Mouse (Mus musculus) 3134 (cell line): ENCODE results near the gene Gper1.

Experiments
- DNase-seq: peaks from one replicate; pipeline ENCODE4 v3.0.0-alpha.2; 2011; ENCODE audit warnings: low spot score; ENCODE audit not compliant: insufficient read length; ENCODE audit errors: extremely low read depth

Gper1 gene

DNA sequence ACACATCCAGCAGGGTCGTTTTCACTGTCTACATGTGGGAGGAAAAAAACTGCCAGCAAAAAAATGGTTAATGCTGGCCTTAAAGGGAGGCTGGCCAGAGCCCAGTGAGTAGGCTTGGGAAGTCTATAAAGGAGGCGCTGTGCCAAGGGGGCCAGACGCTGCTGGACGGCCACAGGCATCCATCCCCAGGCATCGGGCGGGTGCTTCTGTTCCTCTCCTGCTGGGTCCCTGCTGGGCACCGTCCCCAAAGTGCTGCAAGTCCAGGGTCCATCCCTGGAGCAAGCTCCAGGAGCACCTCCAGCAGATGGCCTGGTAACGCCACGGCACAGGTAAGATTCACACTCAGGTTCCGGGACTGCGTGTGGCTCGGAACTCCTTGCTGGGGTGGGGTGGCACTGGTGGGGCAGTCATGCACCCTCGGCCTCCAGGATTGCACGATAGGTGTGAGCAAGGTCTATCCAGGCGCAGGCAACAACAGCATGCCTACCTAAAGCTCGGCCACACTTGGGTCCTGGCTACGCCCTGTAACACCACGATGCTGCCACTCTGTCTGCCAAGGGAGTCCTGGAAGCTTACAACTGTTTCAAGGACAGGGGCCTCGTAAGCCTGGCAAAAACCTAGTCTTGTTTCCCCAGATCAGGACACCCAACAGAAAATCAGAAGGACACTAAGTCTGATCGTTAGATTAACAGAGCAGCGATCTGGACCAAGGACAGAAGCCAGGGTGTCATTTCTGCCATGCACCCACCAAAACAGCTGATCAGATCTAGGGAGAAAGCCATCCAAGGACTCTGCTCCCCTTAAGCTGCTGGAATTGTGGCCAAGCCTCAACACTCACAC lies at the start of gene Gper1:
Gene Gper1, plus strand, starts transcription at position 126 of the 840 bp plus-strand sequence.
- peak; percentile 79 for DNase-seq

DNA sequence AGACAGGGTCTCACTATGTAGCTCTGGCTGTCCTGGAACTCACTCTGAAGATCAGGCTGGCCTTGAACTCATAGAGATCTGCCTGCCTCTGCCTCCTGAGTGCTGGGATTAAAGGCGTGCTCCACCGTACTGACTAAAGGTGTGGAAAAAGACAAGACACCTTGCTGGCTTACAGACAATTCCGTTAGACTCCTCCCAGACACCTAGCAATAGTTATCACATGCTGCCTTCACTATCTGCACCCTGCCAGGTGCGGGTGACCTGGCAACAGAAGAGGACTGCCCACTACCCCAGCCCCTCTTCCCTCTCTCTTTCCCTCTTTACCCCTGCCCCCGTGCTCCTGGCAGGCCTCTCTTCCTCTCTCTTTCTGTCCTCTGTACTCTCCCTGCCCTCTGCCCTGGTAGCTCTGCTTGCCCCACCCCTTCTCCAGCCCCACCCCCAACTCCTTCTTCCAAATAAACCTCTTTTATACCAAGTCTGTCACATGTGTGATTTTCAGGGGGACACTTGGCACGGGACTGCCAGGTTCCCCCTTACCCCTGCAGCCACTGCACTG lies 49.0 kb upstream of the Gper1 start:
- no peak for DNase-seq

DNA sequence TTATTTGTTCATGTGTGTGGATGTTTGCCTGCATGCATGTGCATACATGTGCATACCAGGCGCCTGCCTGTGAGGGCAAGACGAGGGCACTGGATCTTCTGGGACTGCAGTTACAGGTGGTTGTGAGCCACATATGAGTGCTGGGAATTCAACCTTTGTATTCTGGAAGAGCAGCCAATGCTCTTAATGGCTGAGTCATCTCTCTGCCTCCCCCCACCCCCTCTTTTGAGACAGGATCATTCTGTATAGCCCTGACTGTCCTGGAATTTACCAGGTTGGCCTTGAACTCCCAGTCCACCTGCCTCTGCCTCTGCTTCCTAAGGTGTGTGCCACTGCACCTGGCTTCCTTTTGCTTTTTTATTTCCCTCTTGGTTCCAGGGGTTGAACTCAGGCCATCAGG lies 48.1 kb upstream of the Gper1 start:
- DNase-seq, result no peak

- DNase-seq, result peak; percentile 73
These were observed 45.3 kb upstream of the Gper1 start, which contains the start of gene Gpr146 for GRCm38 (mm10) chr5:139377468-139378270. Gene Gpr146 (plus strand): TSS chr5:139377697.

DNA sequence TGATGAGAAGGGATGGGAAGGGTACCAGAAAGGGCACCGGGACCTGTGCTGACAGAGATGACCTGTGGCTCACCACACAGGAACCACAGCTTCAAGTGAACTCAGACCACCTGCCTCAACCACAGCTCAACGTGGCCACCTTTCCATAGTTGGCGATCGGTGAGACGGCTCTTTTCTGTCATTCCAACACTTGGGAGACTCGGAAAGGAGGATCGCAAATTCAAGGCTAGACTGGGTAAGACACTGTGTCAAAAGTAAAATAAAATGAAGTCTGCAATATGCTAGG lies 44.7 kb upstream of the Gper1 start:
- peak; percentile 78 for DNase-seq

DNA sequence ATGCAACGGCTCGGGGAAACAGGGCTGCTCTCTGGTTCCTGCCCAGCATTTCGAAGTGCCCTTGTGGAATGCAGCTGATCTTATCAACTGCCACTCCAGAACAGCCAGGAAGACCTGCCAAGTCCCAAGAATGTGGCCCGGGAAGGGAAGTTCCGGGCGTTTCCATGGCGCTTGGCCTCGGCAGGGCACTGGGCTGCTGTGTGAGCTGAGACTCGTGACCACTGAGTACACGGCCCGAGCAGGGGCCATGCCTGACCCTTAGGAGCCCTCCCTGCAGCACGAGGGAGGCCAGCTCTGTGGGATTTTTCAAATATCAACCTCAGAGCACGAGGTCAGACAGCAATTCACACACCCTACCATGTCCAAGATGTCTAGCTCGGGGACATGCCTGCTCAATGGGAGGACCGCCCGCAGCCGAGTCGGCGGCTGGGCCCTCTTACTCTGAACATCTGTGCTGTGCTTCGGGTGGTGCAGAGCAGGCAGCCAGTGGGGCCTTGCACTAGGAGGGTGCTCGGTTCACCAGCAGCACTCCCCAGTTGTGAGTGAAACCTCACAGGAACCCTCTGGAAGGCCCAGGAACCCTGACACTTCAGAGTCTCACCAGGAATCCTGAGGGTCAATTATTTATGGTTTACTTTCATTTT lies 43.8 kb upstream of the Gper1 start:
- DNase-seq, result peak; percentile 91

DNA sequence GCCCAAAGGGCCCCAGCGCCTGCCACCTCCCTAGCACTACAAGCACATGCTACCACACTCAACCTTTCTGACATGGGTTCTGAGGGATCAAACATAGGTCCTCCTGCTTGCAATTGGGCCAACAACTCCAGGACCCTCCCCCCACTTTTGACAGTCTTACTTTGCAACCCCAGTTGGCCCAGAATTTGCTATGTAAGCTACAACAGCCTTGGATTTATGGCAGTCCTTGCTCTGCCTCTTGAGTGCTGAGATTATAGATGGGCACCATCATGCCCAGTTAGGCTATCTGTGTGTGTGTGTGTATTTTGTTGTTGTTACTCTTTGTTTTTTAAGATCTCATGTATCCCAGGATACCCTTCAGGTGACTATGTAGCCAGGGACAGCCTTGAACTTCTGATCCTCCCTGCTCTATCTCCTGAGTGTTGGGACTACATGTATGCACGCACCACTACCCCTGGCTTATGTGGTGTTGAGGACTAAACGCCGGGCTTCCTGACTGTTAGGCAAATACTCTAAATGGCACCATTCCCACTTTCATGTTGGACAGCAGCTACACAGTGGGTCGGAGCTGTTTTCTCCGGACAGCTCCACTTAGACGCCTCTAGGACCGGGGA lies 43.1 kb upstream of the Gper1 start:
- DNase-seq, result peak; percentile 37

DNA sequence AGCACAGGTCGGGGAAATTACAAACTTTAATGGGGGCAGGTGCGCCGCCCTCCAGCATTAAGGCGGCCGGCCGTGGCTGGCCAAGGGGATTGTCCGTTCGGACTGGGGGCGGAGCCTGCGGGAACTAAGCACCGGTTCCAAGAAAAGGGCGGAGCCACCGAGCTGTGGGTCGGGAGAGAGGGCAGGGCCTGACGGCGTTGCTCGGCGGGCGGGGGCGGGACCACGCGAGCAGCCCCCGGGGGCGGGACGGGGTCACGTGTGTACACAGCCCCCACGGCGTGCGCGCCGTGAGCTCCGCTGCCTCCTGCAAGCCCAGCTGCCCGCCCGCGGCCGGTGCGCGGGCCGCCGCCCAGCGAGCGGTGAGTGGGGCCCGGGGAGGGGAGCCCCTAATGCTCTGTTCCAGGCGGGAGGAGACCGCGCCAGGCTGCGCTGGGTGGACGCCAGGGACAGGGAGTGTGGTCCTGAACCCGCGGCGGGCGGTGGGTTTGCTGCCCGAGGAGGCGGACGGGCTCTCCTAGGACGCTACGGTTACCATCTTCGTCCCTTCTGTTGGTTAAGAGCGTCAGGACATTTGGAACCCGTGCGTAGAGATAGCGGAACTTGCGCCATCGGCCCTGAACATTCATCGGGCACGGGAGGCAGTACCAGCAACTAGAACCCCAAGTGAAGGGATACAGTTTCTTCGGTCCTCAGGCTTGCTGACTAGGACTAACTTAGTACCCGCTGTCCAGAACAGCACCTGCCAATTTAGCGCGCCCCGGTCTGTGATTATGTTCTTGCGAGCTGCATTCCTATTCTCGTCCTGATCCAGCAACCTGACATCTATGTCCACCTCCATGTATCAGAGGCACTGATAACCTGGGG lies 42.3 kb upstream of the Gper1 start:
- peak; percentile 96 for DNase-seq

GRCm38 (mm10) chr5:139381586-139382513 lies 41.1 kb upstream of the Gper1 start:
- DNase-seq, result no peak

DNA sequence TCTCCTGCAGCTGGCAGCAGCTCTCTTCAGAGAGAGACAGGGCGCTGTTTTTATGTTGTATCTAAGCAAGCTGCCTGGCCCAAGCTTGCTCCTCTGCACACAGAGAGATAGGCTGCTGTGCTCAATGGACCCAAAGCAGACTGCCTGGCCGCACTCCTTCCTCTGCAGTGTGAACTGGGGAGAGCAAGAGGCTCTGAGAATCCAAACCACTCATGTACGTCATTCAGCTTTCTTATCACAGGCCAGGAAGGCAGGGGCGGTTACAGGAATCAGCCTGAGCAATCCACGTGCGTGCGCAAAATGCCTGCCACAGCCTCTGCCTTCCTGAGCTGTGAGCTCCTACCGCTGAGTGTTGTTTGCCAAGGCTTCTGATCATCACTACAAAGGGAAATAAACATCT lies 40.2 kb upstream of the Gper1 start:
- no peak for DNase-seq

DNA sequence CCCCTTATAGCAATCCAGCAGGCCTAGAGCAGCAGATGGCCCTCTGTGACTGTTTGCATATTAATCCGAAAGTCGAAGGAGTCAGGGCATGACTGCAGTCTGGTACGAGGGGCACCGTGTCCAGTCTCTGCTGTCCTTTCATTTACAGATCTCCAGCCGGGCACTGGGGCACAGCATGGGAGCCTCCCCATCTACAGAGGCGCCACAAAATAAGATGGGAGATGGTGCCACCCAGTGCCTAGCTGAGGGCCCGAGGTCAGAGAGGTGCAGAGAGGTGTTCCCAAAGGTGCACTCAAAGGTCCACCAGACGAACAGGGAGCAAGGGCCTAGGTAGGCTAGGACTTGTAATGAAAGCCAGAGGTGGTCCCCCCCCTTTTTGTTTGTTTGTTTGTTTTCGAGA lies 39.7 kb upstream of the Gper1 start:
- DNase-seq, result no peak

DNA sequence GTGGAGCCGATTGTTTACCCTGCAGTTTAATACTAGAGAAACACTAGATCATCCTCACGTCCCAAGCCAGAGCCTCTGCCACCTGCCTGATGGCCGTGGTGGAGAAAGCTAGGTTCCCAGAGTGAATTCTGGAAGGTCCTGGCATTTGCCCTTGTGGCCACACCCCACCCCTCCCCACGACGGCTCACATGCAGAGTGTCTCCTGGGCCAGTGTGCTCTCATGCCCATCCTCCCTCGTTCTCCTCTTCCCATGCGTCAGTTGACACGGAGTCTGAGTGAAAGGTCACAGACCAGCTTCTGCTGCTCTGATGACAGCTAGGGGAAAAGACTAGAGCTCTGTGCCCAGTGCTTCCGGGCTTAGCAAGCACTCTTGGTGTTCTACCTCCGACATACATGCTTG lies 38.4 kb upstream of the Gper1 start:
- DNase-seq, result no peak

DNA sequence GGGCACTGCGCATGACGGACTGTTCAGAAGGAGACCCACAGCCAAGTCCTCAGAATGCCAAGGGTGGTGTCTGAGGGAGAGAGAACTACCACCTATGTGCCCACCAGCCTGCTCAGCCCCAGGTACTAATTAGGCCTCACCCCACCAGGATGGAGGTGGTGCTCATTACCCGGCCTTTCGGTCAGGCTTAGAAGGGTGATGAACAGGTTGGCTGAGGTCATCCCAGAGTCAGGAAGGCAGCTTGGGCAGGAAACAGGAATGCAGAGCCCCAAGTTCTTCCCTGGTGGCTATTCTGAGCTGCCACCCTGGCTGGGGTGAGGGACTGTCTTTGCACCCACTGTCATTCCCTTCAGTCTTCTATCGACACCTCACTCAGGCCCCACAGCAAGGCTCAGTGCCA lies 36.9 kb upstream of the Gper1 start:
- no peak for DNase-seq

GRCm38 (mm10) chr5:139387329-139388194 lies 35.4 kb upstream of the Gper1 start:
- DNase-seq, result no peak

DNA sequence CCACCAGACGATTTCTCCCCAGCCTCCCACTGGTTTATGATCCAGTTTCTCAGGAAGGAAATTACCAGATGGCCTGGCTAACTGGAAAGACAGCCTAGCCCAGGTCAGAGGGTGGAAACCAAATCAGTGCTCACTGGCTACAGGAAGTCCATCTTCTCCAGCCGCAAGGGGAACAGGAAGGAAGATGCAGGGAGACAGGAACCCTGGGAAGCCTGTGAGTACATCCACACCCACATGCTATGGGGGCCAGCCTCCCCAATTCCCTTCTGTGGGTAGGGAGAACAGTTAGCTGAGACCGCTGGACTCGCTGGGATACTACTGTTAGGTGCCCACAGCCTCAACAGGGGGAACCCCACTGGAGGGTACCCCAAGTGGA lies 34.8 kb upstream of the Gper1 start:
- DNase-seq, result no peak

DNA sequence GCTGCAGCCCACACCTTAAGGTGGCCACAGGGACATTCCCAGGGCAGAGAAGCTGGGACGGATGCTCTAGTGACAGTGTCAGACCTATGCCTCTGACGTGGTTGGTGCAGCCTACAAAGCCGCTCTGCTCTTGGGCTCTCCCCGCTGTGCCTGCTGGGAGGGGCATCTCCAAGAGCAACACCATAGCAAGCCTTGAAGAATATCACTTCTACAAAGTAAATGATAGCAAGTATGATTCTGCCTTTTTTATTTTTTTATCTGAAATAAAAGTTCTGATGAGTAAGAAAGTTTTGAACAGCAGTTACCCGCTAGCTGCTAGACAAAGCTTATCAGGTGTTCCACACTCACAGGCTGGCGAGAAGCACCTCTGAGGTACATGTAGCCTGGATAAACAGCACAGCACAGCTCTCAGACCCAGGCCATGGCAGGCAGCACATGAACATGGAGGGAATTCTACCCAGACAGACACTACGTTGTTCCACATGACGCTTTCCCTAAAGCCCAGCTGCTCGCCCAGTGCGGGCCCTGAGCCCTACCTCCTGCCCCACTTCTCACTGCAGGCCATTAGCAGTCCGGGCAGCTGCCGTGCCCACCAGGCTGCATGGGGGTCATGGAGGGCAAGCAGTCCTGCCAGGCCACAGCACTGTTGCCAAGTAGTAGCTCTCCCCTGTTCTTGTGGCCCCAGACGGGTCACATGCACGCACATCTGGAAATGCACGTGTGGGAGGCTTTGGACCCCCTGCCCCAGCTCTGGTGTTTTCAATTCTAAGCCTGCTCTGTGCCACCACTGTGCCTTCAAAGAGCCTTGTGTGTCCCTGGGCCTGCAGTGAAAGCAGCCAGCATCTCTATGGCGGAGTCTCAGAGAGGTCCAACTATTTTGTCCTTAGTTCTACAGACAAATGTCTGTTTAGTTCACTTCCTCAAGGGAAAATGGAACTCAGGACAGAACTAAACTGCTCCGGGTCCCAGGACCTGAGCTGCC lies 34.0 kb upstream of the Gper1 start:
- DNase-seq, result no peak

DNA sequence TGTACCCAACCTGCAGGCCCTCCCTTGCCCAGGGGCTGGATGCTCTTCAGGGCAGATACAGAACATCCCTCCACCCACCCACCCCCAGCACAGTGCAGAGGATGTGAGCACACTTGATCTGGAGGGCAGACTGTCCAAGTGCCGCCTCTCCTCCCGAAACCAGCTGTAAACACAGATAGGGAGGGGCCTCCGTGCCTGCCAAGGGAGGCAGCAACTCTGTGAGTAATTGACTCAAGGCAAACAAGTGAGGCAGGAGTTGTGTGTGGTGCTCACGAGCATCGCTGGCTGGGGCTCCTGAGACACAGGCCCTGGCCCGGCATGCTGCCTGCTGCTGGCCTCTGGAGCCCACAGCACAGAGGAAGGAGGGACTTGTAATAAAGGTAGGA lies 33.3 kb upstream of the Gper1 start:
- DNase-seq, result peak; percentile 71
